Mouse (Mus musculus) liver, embryonic 12.5 days (tissue): ENCODE results near the gene Kif1a. TPM values are rescaled to one million over a fixed set of nuclear protein-coding genes. Genes with fewer than 3 reads are reported as not detected.

ENCODE experiments used
- ATAC-seq: fragments of 200-750 bp; cut with Nextera tagmentation; 2 replicates; pipeline ENCODE4 v1.8.0; 2017; ENCODE audit warnings: moderate number of reproducible peaks, mild to moderate bottlenecking, moderate library complexity
- H3K27ac ChIP-seq: fragments of 300-500 bp; sonication (generic); 2 replicates; pipeline ENCODE4 v1.5.1; 2016; ENCODE audit warnings: mild to moderate bottlenecking
- H3K27me3 ChIP-seq: fragments of 300-500 bp; sonication (generic); replicated peaks from 2 replicates; pipeline ENCODE4 v1.6.1; 2016; ENCODE audit warnings: mild to moderate bottlenecking, moderate library complexity
- H3K36me3 ChIP-seq: fragments of 300-500 bp; sonication (generic); 2 replicates; pipeline ENCODE4 v1.6.1; 2016; ENCODE audit warnings: mild to moderate bottlenecking, moderate library complexity
- H3K4me1 ChIP-seq: fragments of 300-500 bp; sonication (generic); 2 replicates; pipeline ENCODE4 v1.6.1; 2016
- H3K4me2 ChIP-seq: fragments of 300-500 bp; sonication (generic); 2 replicates; pipeline ENCODE4 v1.6.1; 2016; ENCODE audit warnings: mild to moderate bottlenecking, moderate library complexity
- H3K4me3 ChIP-seq: fragments of 300-500 bp; sonication (generic); 2 replicates; pipeline ENCODE4 v1.5.1; 2016; ENCODE audit warnings: mild to moderate bottlenecking, moderate library complexity
- H3K9ac ChIP-seq: fragments of 300-500 bp; sonication (generic); 2 replicates; pipeline ENCODE4 v1.6.1; 2016; ENCODE audit warnings: mild to moderate bottlenecking, moderate library complexity
- H3K9me3 ChIP-seq: fragments of 300-500 bp; sonication (generic); replicated peaks from 2 replicates; pipeline ENCODE4 v1.6.1; 2016; ENCODE audit warnings: mild to moderate bottlenecking, moderate library complexity
- WGBS: fragments of 180-500 bp; shearing (Covaris S2); methylation state at CpG from one replicate; pipeline ENCODE4 v1.1.7; 2016; ENCODE audit not compliant: insufficient replicate concordance; 5-methylcytosine and 5-hydroxymethylcytosine counted together
- polyA plus RNA-seq: library from polyadenylated mRNA; unstranded; fragments of >200 nt; fragmentation: Nextera tagmentation; extraction: Ambion mirVana; gene quantifications from 2 replicates; pipeline ENCODE4 v1.2.1, GENCODE M21; 2016

Gene Kif1a
- 0.38 and 0.98 TPM in 2 replicates for polyA plus RNA-seq

GRCm38 (mm10) chr1:93101571-93102061, at the start of gene Kif1a:
Kif1a (minus strand) TSS chr1:93101951.
- Histone ChIP-seq H3K4me3 (peak within 1 kb of the TSS; percentile 36), H3K27me3 (peaks cover 72% of the 10 kb centered on the region), H3K4me1 (peaks cover 5% of the 10 kb centered on the region; the same call in 1 of the 2 replicates), H3K9me3 (no peaks in the 10 kb centered on the region), H3K36me3 (no peaks in the 10 kb centered on the region), H3K27ac (no peak within 1 kb of the TSS), H3K9ac (no peak within 1 kb of the TSS), H3K4me2 (peak within 1 kb of the TSS; percentile 57)
- ATAC-seq: no peak
- WGBS: 4% methylated on average over 39 of the region's 39 CpGs

GRCm38 (mm10) chr1:93150907-93151661, 49.3 kb upstream of the Kif1a start:
- no peaks in the 10 kb centered on the region for H3K36me3 ChIP-seq
- no peak overlapping the region for H3K9ac ChIP-seq
- WGBS: 61% methylated on average over 2 of the region's 2 CpGs
- H3K4me2 ChIP-seq: no peak overlapping the region
- no peak overlapping the region for H3K4me3 ChIP-seq
- no peaks in the 10 kb centered on the region for H3K9me3 ChIP-seq
- no peak for ATAC-seq
- H3K27ac ChIP-seq: no peak overlapping the region
- no peaks in the 10 kb centered on the region for H3K4me1 ChIP-seq
- 0 out of 2 replicates have a peak, but pooled peaks cover 4% of the 10 kb centered on the region for H3K27me3 ChIP-seq

- H3K4me1 ChIP-seq: no peaks in the 10 kb centered on the region
- no peak overlapping the region for H3K4me2 ChIP-seq
- no peaks in the 10 kb centered on the region for H3K9me3 ChIP-seq
- no peak overlapping the region for H3K27ac ChIP-seq
- H3K9ac ChIP-seq: no peak overlapping the region
- ATAC-seq: no peak
- 60% methylated on average over 9 of the region's 9 CpGs for WGBS
- no peaks in the 10 kb centered on the region for H3K36me3 ChIP-seq
- no peak overlapping the region for H3K4me3 ChIP-seq
- 0 out of 2 replicates have a peak, but pooled peaks cover 9% of the 10 kb centered on the region for H3K27me3 ChIP-seq
Measured at GRCm38 (mm10) chr1:93144176-93144575, 42.4 kb upstream of the Kif1a start.

- WGBS: 42% methylated on average over 1 of the region's 1 CpGs
- 0 out of 2 replicates have a peak, but pooled peaks cover 9% of the 10 kb centered on the region for H3K27me3 ChIP-seq
- H3K4me1 ChIP-seq: no peaks in the 10 kb centered on the region
- ATAC-seq: no peak
- H3K9me3 ChIP-seq: no peaks in the 10 kb centered on the region
- no peak overlapping the region for H3K4me3 ChIP-seq
- H3K9ac ChIP-seq: no peak overlapping the region
- no peak overlapping the region for H3K4me2 ChIP-seq
- H3K27ac ChIP-seq: no peak overlapping the region
- no peaks in the 10 kb centered on the region for H3K36me3 ChIP-seq
Measured at GRCm38 (mm10) chr1:93142871-93143270, 41.1 kb upstream of the Kif1a start.

GRCm38 (mm10) chr1:93139713-93140112, 38.0 kb upstream of the Kif1a start:
- Histone ChIP-seq H3K9me3 (no peaks in the 10 kb centered on the region), H3K4me3 (no peak overlapping the region), H3K27ac (no peak overlapping the region), H3K36me3 (no peaks in the 10 kb centered on the region), H3K9ac (no peak overlapping the region), H3K4me2 (no peak overlapping the region), H3K4me1 (no peaks in the 10 kb centered on the region), H3K27me3 (0 out of 2 replicates have a peak, but pooled peaks cover 9% of the 10 kb centered on the region)
- 62% methylated on average over 7 of the region's 7 CpGs for WGBS
- no peak for ATAC-seq

- Histone ChIP-seq H3K4me3 (no peak overlapping the region), H3K4me2 (no peak overlapping the region), H3K9me3 (no peaks in the 10 kb centered on the region), H3K9ac (no peak overlapping the region), H3K27ac (no peak overlapping the region), H3K4me1 (no peaks in the 10 kb centered on the region), H3K36me3 (no peaks in the 10 kb centered on the region), H3K27me3 (0 out of 2 replicates have a peak, but pooled peaks cover 9% of the 10 kb centered on the region)
- ATAC-seq: peak; percentile 58
- 69% methylated on average over 6 of the region's 6 CpGs for WGBS
Measured at GRCm38 (mm10) chr1:93138534-93138933, 36.8 kb upstream of the Kif1a start.

GRCm38 (mm10) chr1:93135036-93135526, 33.3 kb upstream of the Kif1a start, which contains the start of gene Agxt:
Agxt (plus strand) TSS chr1:93135240.
- 61% methylated on average over 12 of the region's 12 CpGs for WGBS

GRCm38 (mm10) chr1:93132676-93133075, 30.9 kb upstream of the Kif1a start:
- no peak for ATAC-seq
- 38% methylated on average over 8 of the region's 8 CpGs for whole genome bisulfite sequencing

More at GRCm38 (mm10) chr1:93135036-93135526, 33.3 kb upstream of the Kif1a start, which contains the start of gene Agxt:
- no peaks in the 10 kb centered on the region for H3K9me3 ChIP-seq
- no peak within 1 kb of the TSS for H3K27ac ChIP-seq
- no peaks in the 10 kb centered on the region for H3K27me3 ChIP-seq
- no peak within 1 kb of the TSS for H3K4me2 ChIP-seq
- H3K9ac ChIP-seq: no peak within 1 kb of the TSS
- no peak for ATAC-seq
- H3K4me3 ChIP-seq: no peak within 1 kb of the TSS
- H3K36me3 ChIP-seq: no peaks in the 10 kb centered on the region
- H3K4me1 ChIP-seq: no peaks in the 10 kb centered on the region

GRCm38 (mm10) chr1:93130242-93130983, 28.7 kb upstream of the Kif1a start:
- Histone ChIP-seq H3K4me1 (no peaks in the 10 kb centered on the region), H3K9ac (no peak overlapping the region), H3K9me3 (no peaks in the 10 kb centered on the region), H3K27me3 (no peaks in the 10 kb centered on the region), H3K4me3 (no peak overlapping the region), H3K4me2 (no peak overlapping the region), H3K36me3 (no peaks in the 10 kb centered on the region), H3K27ac (no peak overlapping the region)
- 55% methylated on average over 10 of the region's 10 CpGs for WGBS
- no peak for ATAC-seq

More at GRCm38 (mm10) chr1:93132676-93133075, 30.9 kb upstream of the Kif1a start:
- Histone ChIP-seq H3K36me3 (no peaks in the 10 kb centered on the region), H3K4me3 (no peak overlapping the region), H3K4me1 (no peaks in the 10 kb centered on the region), H3K9ac (no peak overlapping the region), H3K4me2 (no peak overlapping the region), H3K9me3 (no peaks in the 10 kb centered on the region), H3K27me3 (no peaks in the 10 kb centered on the region), H3K27ac (no peak overlapping the region)

- ATAC-seq: no peak
- H3K9ac ChIP-seq: no peak overlapping the region
- H3K4me3 ChIP-seq: no peak overlapping the region
- H3K4me2 ChIP-seq: no peak overlapping the region
- 26% methylated on average over 6 of the region's 6 CpGs for WGBS
- H3K27ac ChIP-seq: no peak overlapping the region
- no peaks in the 10 kb centered on the region for H3K36me3 ChIP-seq
- H3K4me1 ChIP-seq: no peaks in the 10 kb centered on the region
- H3K27me3 ChIP-seq: no peaks in the 10 kb centered on the region
- no peaks in the 10 kb centered on the region for H3K9me3 ChIP-seq
Measured at GRCm38 (mm10) chr1:93128710-93129349, 27.1 kb upstream of the Kif1a start.

GRCm38 (mm10) chr1:93128209-93128608, 26.5 kb upstream of the Kif1a start:
- Histone ChIP-seq H3K36me3 (no peaks in the 10 kb centered on the region), H3K9ac (no peak overlapping the region), H3K4me1 (no peaks in the 10 kb centered on the region), H3K27ac (no peak overlapping the region), H3K9me3 (no peaks in the 10 kb centered on the region), H3K4me2 (no peak overlapping the region), H3K27me3 (no peaks in the 10 kb centered on the region), H3K4me3 (no peak overlapping the region)
- ATAC-seq: no peak
- WGBS: 59% methylated on average over 8 of the region's 8 CpGs
